Mouse (Mus musculus) G1E (cell line): ENCODE data around the gene Adrb1. TPM values are rescaled to one million over a fixed set of nuclear protein-coding genes. Genes with fewer than 3 reads are reported as not detected.

Source experiments
- ATAC-seq: 2 replicates; pipeline ENCODE4 v1.8.0; 2016; ENCODE audit warnings: mild to moderate bottlenecking; ENCODE audit not compliant: insufficient number of reproducible peaks, poor library complexity, low FRiP score, severe bottlenecking; ENCODE audit errors: extremely low read depth
- DNase-seq: peaks from one replicate; pipeline ENCODE4 v3.0.0; 2012; ENCODE audit warnings: low spot score
- H3K27me3 ChIP-seq: 2 replicates; pipeline ENCODE4 v1.6.1; 2012; ENCODE audit warnings: mild to moderate bottlenecking, low read length, inconsistent platforms; ENCODE audit not compliant: insufficient read depth
- H3K36me3 ChIP-seq: replicated peaks from 2 replicates; pipeline ENCODE3; 2012; ENCODE audit warnings: mild to moderate bottlenecking, inconsistent platforms
- H3K4me1 ChIP-seq: 2 replicates; pipeline ENCODE4 v1.6.1; 2012; ENCODE audit warnings: low read depth, low read length, inconsistent platforms, mixed read lengths; ENCODE audit not compliant: insufficient read depth
- H3K4me3 ChIP-seq: 2 replicates; pipeline ENCODE4 v1.5.1; 2012; ENCODE audit warnings: low read depth, mild to moderate bottlenecking, inconsistent platforms, low read length, moderate library complexity, mixed read lengths
- H3K9me3 ChIP-seq: replicated peaks from 2 replicates; pipeline ENCODE4 v1.6.1; 2012; ENCODE audit warnings: inconsistent platforms
- CTCF ChIP-seq: IDR thresholded peaks from 2 replicates; pipeline ENCODE4 v1.5.1; 2012; ENCODE audit warnings: low read depth, low read length, inconsistent platforms, mixed read lengths
- GATA1 ChIP-seq: IDR thresholded peaks from 2 replicates; pipeline ENCODE4 v1.6.1; 2012; ENCODE audit warnings: borderline replicate concordance, low read length, inconsistent platforms, mixed read lengths
- GATA2 ChIP-seq: IDR thresholded peaks from 2 replicates; pipeline ENCODE4 v1.6.1; 2012; ENCODE audit warnings: low read depth, low read length, inconsistent platforms, borderline replicate concordance
- POLR2AphosphoS5 ChIP-seq: IDR thresholded peaks from 2 replicates; pipeline ENCODE4 v1.6.1; 2012; ENCODE audit warnings: low read depth, low read length, inconsistent platforms; ENCODE audit not compliant: insufficient replicate concordance
- TAL1 ChIP-seq: conservative IDR thresholded peaks from 2 replicates; pipeline ENCODE4 v1.6.1; 2012; ENCODE audit warnings: low read depth, low read length, inconsistent platforms, mixed read lengths
- polyA plus RNA-seq: library from polyadenylated mRNA; stranded (reverse); fragments of >175 nt; gene quantifications from 2 replicates; pipeline ENCODE4 v1.2.3, GENCODE M21; 2012
- total RNA-seq, 2 experiments: library from RNA; stranded (forward) in 1 of 2; stranded (reverse) in 1 of 2; fragments of 200-1000 nt in 1 of 2; fragments of >200 nt in 1 of 2; fragmentation: Nextera tagmentation in 1 of 2; gene quantifications; 2 replicates each; pipeline ENCODE4 v1.2.3; 2014 to 2017

Gene Adrb1
- total and polyA plus RNA-seq, 3 experiments: 0.05 TPM; not detected in 2

- DNase-seq (no peak), ATAC-seq (no peak)
- H3K4me1 ChIP-seq: 0 out of 2 replicates have a peak, but pooled peaks cover 2% of the 10 kb centered on the region
- no peak overlapping the region for H3K4me3 ChIP-seq
- no peaks in the 10 kb centered on the region for H3K36me3 ChIP-seq
- peaks cover 15% of the 10 kb centered on the region for H3K27me3 ChIP-seq
- TF ChIP-seq POLR2AphosphoS5 (no peak), CTCF (no peak)
- no peaks in the 10 kb centered on the region for H3K9me3 ChIP-seq
These were observed 8.4 kb upstream of the Adrb1 start for GRCm38 (mm10) chr19:56713613-56714012.

- no peak for ATAC-seq
- H3K9me3 ChIP-seq: no peaks in the 10 kb centered on the region
- no peak for TF ChIP-seq GATA1
- TF ChIP-seq CTCF: no peak
- no peak for TF ChIP-seq POLR2AphosphoS5
- no peak for TF ChIP-seq TAL1
- TF ChIP-seq GATA2: no peak
- no peak for DNase-seq
- H3K27me3 ChIP-seq: peaks cover 14% of the 10 kb centered on the region
- no peaks in the 10 kb centered on the region for H3K36me3 ChIP-seq
- H3K4me1 ChIP-seq: 0 out of 2 replicates have a peak, but pooled peaks cover 2% of the 10 kb centered on the region
- no peak overlapping the region for H3K4me3 ChIP-seq
These were observed 7.3 kb upstream of the Adrb1 start for GRCm38 (mm10) chr19:56714661-56715170.

DNA sequence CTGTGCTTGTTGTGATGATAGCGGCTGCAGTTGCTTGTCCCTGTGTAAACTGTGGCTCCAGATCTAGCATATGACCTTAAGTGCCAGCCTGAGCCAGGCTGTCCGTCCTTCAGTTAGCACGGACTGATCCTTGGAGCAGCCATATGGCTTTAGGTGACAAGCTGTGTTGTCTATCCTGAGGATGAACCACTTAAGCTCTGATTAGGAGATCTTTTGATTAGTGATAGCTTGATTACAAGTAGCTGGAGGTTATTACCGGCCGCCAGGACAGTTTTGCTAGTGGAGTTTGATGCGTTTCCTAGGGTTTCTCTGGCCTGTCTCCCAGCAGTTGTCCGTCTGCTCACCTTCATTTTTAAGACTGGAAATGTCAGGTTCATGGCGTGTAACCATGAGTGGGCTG is 4.0 kb upstream of the Adrb1 start:
- Histone ChIP-seq H3K36me3 (no peaks in the 10 kb centered on the region), H3K4me1 (0 out of 2 replicates have a peak, but pooled peaks cover 2% of the 10 kb centered on the region), H3K4me3 (no peak overlapping the region), H3K27me3 (peaks cover 14% of the 10 kb centered on the region; the same call in 1 of the 2 replicates), H3K9me3 (peaks cover 18% of the 10 kb centered on the region)
- DNase-seq: no peak
- no peak for ATAC-seq
- TF ChIP-seq GATA2 (no peak), POLR2AphosphoS5 (no peak), GATA1 (no peak), CTCF (no peak)

GRCm38 (mm10) chr19:56720882-56721281 is 1.1 kb upstream of the Adrb1 start:
- Histone ChIP-seq H3K36me3 (no peaks in the 10 kb centered on the region), H3K4me1 (no peaks in the 10 kb centered on the region), H3K9me3 (peaks cover 25% of the 10 kb centered on the region), H3K4me3 (no peak overlapping the region), H3K27me3 (peaks cover 14% of the 10 kb centered on the region; the same call in 1 of the 2 replicates)
- no peak for ATAC-seq
- TF ChIP-seq GATA1: no peak
- no peak for TF ChIP-seq POLR2AphosphoS5
- DNase-seq: no peak

DNA sequence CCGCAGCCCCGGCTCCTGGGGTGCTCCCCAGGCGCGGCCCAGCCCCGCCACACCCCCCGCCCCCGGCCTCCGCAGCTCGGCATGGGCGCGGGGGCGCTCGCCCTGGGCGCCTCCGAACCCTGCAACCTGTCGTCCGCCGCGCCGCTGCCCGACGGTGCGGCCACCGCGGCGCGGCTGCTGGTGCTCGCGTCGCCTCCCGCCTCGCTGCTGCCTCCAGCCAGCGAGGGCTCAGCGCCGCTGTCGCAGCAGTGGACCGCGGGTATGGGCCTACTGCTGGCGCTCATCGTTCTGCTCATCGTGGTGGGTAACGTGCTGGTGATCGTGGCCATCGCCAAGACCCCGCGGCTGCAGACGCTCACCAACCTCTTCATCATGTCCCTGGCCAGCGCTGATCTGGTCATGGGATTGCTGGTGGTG is 300 bp downstream of the Adrb1 start:
- Histone ChIP-seq H3K4me3 (no peak overlapping the region; the same call in 1 of the 2 replicates), H3K4me1 (no peaks in the 10 kb centered on the region), H3K9me3 (peaks cover 25% of the 10 kb centered on the region), H3K27me3 (peaks cover 13% of the 10 kb centered on the region; the same call in 1 of the 2 replicates), H3K36me3 (no peaks in the 10 kb centered on the region)
- ATAC-seq (no peak), DNase-seq (no peak)
- no peak for TF ChIP-seq TAL1
- TF ChIP-seq GATA2: no peak
- TF ChIP-seq GATA1: no peak
- no peak for TF ChIP-seq POLR2AphosphoS5
- no peak for TF ChIP-seq CTCF

GRCm38 (mm10) chr19:56722711-56723330 is 822 bp downstream of the Adrb1 start:
- no peak for TF ChIP-seq GATA1
- no peak for TF ChIP-seq CTCF
- TF ChIP-seq GATA2: no peak
- no peak for TF ChIP-seq TAL1
- no peak for TF ChIP-seq POLR2AphosphoS5
- Histone ChIP-seq H3K36me3 (no peaks in the 10 kb centered on the region), H3K4me1 (no peaks in the 10 kb centered on the region), H3K9me3 (peaks cover 25% of the 10 kb centered on the region), H3K4me3 (peak overlapping the region; percentile 28; the same call in 1 of the 2 replicates), H3K27me3 (peaks cover 12% of the 10 kb centered on the region; the same call in 1 of the 2 replicates)
- no peak for ATAC-seq
- no peak for DNase-seq
